Mouse (Mus musculus) thymus, postnatal 36 days (tissue): ENCODE results near the gene Hsf2bp.

Experiments used
- DNase-seq, 2 experiments: peaks; one replicate each; pipeline ENCODE4 v3.0.0; 2022; ENCODE audit warnings: mixed read lengths in 2 of 2

Hsf2bp gene

GRCm38 (mm10) chr17:31979888-31980287 is 56.3 kb downstream of the Hsf2bp start:
- DNase-seq = no peak

DNA sequence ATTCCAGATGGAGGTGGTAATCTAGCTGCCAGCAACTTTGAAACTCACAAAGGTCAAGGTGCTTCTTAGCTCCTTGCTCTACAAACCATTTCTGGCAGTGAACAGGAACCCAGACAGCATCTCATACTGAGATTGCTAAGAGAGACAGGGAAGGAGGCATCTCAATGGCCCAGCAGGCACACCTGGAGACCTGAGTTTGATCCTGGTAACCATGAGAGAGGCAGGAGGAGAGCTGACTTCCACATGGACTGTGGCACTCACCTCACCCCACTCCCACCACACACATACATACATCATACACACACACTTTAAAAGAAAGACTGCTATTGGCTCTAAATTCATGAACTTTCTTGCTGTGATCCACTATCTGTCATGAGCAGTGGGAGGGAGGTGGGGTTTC is 59.0 kb downstream of the Hsf2bp start:
- DNase-seq = no peak

- no peak for DNase-seq
Observed at GRCm38 (mm10) chr17:31976501-31976900, 59.6 kb downstream of the Hsf2bp start.

GRCm38 (mm10) chr17:31974694-31975093 is 61.5 kb downstream of the Hsf2bp start:
- no peak for DNase-seq

DNA sequence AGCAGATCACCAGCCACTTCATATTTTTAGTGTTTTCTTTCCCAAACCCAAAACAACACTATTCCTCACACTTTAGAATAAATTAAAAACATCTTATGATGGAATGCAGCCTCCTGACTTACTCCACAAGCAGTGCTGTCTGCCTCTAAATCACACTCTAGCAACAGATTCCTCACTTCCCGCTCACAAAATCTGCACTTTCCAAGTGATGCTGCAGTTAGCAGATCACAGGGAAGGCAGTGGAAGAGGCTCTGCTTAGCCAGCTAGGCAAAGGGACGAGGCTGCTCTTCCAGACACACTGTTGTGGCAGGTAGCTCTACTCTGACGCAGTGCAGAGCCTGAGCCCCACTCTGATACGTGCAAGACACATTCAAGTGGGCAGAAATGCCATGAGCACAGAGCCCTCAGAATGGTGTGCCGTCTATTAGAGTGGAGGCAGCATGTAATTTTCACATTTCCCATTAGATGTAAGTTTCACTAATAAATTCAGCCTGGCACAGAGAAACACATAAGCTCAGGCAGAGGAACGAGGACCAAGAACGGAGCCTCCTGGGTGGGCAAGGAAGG is 62.4 kb downstream of the Hsf2bp start:
- no peak for DNase-seq

DNA sequence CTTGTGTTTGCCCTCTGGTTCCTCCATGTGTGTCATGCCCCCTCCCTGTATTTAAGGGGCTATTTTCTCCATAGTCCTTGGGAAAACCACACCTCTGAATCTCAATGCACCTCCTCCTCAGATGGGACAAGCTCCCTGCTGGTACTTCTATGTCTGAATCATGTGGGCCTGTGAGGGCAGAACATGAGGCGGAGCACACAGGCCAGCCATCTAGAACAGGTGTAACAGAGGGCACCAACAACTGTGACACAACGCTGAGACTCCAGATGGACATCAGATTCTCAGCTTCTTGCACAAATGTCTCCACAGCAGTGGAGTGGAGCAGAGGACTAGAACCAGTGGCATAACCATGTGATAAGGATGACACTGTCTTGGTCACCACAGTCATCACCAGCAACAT is 65.3 kb downstream of the Hsf2bp start:
- DNase-seq = no peak

GRCm38 (mm10) chr17:31968801-31969200 is 67.3 kb downstream of the Hsf2bp start:
- DNase-seq = no peak

DNA sequence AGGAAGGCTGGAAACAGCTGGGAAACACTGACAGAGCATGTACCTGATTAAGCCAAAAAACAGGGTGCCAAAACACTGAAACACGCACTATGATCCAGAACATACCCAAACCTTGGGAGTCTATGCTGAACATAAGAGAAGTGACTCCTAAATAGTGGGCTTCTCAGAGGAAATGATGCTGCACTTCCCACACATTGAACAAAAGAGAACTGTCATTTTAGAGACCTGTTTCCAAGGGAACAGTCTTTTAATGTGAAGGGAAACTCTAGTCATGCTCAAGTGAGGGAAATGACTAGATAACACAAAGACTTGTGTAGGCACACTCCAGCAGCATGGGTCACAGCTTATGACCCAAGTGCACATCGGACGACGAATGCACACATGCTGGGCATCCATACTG is 68.8 kb downstream of the Hsf2bp start:
- DNase-seq = no peak

- DNase-seq = no peak
Observed at GRCm38 (mm10) chr17:31966566-31966965, 69.6 kb downstream of the Hsf2bp start.

DNA sequence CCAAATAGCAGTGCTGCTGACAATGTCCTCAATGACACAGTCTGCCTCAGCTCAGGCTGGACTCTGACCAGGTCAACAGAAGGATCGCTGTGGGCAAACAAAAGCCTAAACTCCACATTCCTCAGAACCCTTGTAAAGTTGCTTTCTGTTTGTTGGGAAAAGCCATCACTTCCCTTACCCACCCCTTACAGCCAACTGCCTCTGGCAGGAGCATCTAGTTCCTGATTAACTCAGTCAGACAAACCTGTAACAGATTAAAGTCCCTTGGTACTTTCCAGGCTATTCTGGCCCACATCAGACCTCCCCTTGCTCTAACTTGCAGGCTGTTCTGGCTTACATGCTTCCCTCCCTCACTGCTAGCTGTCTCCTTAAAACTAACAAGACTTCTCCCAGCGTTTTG is 70.5 kb downstream of the Hsf2bp start:
- DNase-seq = no peak

- no peak for DNase-seq
Observed at GRCm38 (mm10) chr17:31962930-31963329, 73.2 kb downstream of the Hsf2bp start.

- no peak for DNase-seq
Observed at GRCm38 (mm10) chr17:31962281-31962680, 73.9 kb downstream of the Hsf2bp start.

GRCm38 (mm10) chr17:31954551-31955140 is 81.5 kb downstream of the Hsf2bp start:
- DNase-seq = no peak

DNA sequence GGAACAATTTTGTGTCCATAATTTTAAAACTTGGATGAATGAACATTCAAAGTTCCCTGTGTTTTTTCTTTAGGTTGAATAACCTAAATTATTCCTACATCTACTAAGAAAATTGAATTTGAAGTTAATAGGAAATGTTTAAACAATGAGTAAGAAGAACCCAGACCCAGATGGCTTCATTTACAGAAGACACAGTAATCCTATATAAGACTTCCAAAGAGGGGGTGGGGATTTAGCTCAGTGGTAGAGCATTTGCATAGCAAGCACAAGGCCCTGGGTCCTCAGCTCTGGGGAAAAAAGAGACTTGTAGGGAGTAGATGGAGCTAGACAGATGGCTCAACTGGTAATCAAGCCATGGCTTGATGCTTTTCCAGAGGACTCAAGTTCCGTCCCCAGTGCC is 87.1 kb downstream of the Hsf2bp start:
- DNase-seq = no peak

- no peak for DNase-seq
Observed at GRCm38 (mm10) chr17:31946436-31946835, 89.7 kb downstream of the Hsf2bp start.

DNA sequence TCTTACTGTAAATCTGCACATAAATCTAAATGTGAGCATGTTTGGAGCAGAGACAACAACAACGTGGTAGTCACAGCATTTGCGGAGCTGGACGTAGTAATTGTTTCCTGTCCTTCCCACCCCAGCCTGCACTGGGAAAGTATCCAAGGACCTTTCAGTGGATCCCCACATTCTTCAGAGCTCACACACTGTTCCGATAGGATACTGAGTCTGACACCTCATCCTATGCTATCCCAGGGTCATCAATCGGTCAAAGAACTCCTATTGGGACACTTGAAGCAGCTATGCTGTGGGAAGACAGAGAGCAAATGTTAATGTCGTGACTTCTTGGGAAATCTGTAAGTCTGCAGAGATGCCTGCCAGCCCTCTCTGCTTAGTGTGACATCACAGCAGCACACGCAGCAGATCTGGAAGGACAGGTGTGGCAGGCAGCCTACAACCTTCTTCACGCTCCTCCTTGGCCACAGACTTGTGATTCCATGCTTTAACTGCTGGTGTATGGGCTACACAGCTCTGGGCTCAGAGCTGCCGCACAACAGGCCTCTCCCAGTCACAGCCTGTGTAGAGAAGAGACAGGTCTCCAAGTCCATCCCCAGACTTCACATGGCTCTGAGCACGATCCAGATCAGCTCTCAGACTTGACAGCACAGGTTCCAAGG is 92.1 kb downstream of the Hsf2bp start:
- DNase-seq = no peak

DNA sequence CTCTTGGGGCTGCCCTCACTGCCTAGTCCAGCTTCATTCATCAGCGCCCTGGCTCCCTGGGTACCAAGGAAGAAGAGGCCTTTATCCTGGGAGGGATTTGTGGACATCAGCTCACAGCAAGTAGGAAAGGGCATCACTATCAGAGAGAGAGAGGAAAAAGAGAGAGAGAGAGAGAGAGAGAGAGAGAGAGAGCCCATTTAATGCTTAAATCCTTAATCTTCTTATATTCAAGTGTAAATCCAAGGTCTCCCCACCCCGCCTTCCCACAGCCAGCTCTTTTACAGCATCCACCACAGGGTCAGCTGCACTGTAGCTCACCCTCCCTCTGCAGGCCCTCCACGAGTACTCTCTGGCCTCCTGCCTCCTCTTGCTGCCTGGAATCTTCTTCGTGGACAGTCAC is 94.5 kb downstream of the Hsf2bp start:
- no peak for DNase-seq

GRCm38 (mm10) chr17:31940607-31941006 is 95.5 kb downstream of the Hsf2bp start:
- no peak for DNase-seq

GRCm38 (mm10) chr17:31939292-31940060 is 96.7 kb downstream of the Hsf2bp start:
- DNase-seq = no peak

GRCm38 (mm10) chr17:31938539-31939260 is 97.4 kb downstream of the Hsf2bp start:
- no peak for DNase-seq

- no peak for DNase-seq
Observed at GRCm38 (mm10) chr17:31937141-31937554, 99.0 kb downstream of the Hsf2bp start.

DNA sequence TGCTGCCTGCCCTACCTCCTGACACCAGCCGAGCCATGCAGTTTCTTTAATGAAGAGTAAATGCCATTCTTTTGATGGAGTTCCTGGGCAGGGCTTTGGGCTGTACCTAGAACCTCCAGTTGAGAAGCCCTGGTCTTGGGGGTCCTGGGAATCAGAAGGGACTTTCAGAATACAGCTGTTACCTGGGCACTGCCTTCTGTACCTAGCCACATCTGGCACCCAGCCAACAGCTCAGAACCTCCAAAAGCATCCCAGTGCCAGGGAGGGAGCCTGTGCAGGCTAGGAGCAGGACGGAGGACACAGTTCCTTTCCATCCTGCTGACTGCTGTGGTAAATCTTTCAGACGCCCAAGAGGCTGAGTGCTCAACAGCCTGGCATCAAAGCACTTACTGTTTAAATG is 100.3 kb downstream of the Hsf2bp start:
- no peak for DNase-seq
